Mouse (Mus musculus) thymus, adult 2 months (tissue): ENCODE measurements around the gene Socs2. TPM values are rescaled to one million over a fixed set of nuclear protein-coding genes. Genes with fewer than 3 reads are reported as not detected.

Source experiments
- DNase-seq: peaks from one replicate; pipeline ENCODE4 v3.0.0; 2021
- H3K27ac ChIP-seq: fragments of 200-500 bp; 2 replicates; pipeline ENCODE4 v1.5.1; 2012; ENCODE audit warnings: low read length, control low read depth; ENCODE audit not compliant: control insufficient read depth, insufficient read depth
- H3K27me3 ChIP-seq: fragments of 200-500 bp; 2 replicates; pipeline ENCODE4 v1.6.1; 2012; ENCODE audit warnings: mild to moderate bottlenecking, low read length, moderate library complexity, mixed read lengths; ENCODE audit not compliant: control insufficient read depth, insufficient read depth
- H3K36me3 ChIP-seq: fragments of 200-500 bp; 2 replicates; pipeline ENCODE4 v1.6.1; 2012; ENCODE audit warnings: mild to moderate bottlenecking, low read length, moderate library complexity; ENCODE audit not compliant: control insufficient read depth, insufficient read depth
- H3K4me1 ChIP-seq: fragments of 200-500 bp; replicated peaks from 2 replicates; pipeline ENCODE4 v1.6.1; 2012; ENCODE audit warnings: low read length; ENCODE audit not compliant: control insufficient read depth, insufficient read depth
- H3K4me3 ChIP-seq: fragments of 200-500 bp; 2 replicates; pipeline ENCODE4 v1.5.1; 2012; ENCODE audit warnings: mild to moderate bottlenecking, low read length, control low read depth, moderate library complexity; ENCODE audit not compliant: control insufficient read depth, insufficient read depth
- CTCF ChIP-seq: fragments of 200-500 bp; IDR thresholded peaks from 2 replicates; pipeline ENCODE4 v1.5.1; 2012; ENCODE audit warnings: mild to moderate bottlenecking, control low read depth, low read length, moderate library complexity, borderline replicate concordance; ENCODE audit not compliant: control insufficient read depth, poor library complexity, insufficient read depth; ENCODE audit errors: extremely low read depth
- POLR2A ChIP-seq: fragments of 200-500 bp; IDR thresholded peaks from 2 replicates; pipeline ENCODE4 v1.6.1; 2012; ENCODE audit warnings: mild to moderate bottlenecking, low read length, control low read depth, moderate library complexity; ENCODE audit not compliant: control insufficient read depth, poor library complexity, insufficient read depth; ENCODE audit errors: extremely low read depth
- WGBS: fragments of 180-500 bp; shearing (Covaris S2); methylation state at CpG from one replicate; pipeline ENCODE4 v1.1.7; 2018; 5-methylcytosine and 5-hydroxymethylcytosine counted together
- polyA plus RNA-seq: library from polyadenylated mRNA; depleted of rRNA; stranded (reverse); fragments of >200 nt; gene quantifications from 2 replicates; pipeline ENCODE4 v1.2.3, GENCODE M21; 2012

Socs2 gene
- polyA plus RNA-seq, 1 experiment: 18.4 TPM

DNA sequence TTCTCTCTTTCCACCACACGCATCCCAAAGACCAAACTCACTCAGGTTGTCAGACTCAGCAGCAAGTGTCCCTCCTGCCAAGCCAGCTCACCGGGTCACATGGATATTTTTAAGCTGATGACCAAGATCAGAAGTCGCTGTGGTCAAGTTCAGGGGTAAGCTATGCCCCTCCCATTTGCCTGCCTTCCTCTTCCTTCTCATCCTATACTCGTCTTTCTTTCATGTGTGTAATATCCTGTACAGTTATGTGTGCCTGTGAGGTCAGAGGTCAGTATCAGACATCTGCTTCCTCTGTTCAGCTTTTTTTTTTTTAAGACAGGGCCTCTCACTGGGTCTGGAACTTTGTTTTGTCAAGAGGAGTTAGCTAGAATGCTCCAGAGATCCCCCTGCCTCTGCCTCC, 25.4 kb upstream of the Socs2 start:
- no peak overlapping the region for H3K27ac ChIP-seq
- no peak overlapping the region for H3K4me3 ChIP-seq
- 78% methylated on average over 4 of the region's 4 CpGs for WGBS
- H3K4me1 ChIP-seq: no peaks in the 10 kb centered on the region
- no peaks in the 10 kb centered on the region for H3K27me3 ChIP-seq
- no peak for DNase-seq
- H3K36me3 ChIP-seq: no peaks in the 10 kb centered on the region
- no peak for TF ChIP-seq CTCF
- no peak for TF ChIP-seq POLR2A

DNA sequence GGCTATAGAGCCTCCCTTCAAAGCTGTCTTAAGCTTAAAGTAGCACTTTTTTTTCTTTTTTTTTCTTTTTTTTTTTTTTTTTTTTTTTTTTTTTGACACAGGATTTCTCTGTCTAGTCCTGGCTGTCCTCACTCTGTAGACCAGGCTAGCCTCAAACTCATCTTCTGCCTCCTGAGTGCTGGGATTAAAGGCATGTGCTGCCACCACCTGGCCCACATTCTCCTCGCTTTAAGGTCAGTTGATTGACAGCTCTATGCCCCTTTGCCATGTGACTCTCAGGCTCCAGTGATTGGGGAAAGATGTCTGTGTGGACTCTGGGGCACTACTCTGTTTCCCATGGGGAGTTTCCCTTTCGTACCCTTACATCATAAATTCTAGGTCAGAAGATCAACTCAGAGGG, 23.6 kb upstream of the Socs2 start:
- no peak overlapping the region for H3K27ac ChIP-seq
- peak; percentile 4 for DNase-seq
- WGBS: 73% methylated on average over 2 of the region's 2 CpGs

GRCm38 (mm10) chr10:95439718-95440339, 22.8 kb upstream of the Socs2 start:
- Histone ChIP-seq H3K4me3 (no peak overlapping the region), H3K36me3 (no peaks in the 10 kb centered on the region), H3K4me1 (no peaks in the 10 kb centered on the region), H3K27me3 (no peaks in the 10 kb centered on the region), H3K27ac (no peak overlapping the region)
- no peak for TF ChIP-seq POLR2A
- TF ChIP-seq CTCF: no peak
- WGBS: 93% methylated on average over 10 of the region's 10 CpGs
- DNase-seq: no peak

More for the DNA sequence above, 23.6 kb upstream of the Socs2 start:
- no peaks in the 10 kb centered on the region for H3K27me3 ChIP-seq
- TF ChIP-seq CTCF: no peak
- no peak for TF ChIP-seq POLR2A
- H3K36me3 ChIP-seq: no peaks in the 10 kb centered on the region
- H3K4me3 ChIP-seq: no peak overlapping the region
- H3K4me1 ChIP-seq: no peaks in the 10 kb centered on the region

DNA sequence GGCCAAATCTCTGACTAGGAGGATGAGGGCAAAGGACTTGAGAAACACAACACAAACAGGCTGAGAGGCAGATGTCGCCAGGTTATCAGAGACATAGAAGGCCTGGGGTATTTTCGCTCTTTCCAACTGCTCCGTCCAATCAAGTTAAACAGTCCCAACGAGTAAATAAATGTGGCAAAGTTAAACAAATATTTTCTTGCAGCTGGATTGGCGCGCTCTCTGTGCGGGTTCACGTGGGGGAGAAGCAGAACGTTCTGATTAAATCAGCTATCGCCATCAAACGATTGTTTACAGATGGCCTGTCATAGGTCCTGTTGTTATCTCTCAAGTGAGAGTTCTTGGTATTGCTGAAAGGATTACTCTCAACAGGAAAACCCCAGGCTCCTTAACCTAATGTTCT, 22.0 kb upstream of the Socs2 start:
- H3K4me1 ChIP-seq: no peaks in the 10 kb centered on the region
- 87% methylated on average over 11 of the region's 11 CpGs for WGBS
- DNase-seq: no peak
- H3K4me3 ChIP-seq: no peak overlapping the region
- H3K27me3 ChIP-seq: no peaks in the 10 kb centered on the region
- no peak overlapping the region for H3K27ac ChIP-seq
- no peaks in the 10 kb centered on the region for H3K36me3 ChIP-seq
- TF ChIP-seq CTCF (no peak), POLR2A (no peak)

- no peak overlapping the region for H3K4me3 ChIP-seq
- WGBS: 96% methylated on average over 10 of the region's 10 CpGs
- no peaks in the 10 kb centered on the region for H3K4me1 ChIP-seq
- no peak for TF ChIP-seq CTCF
- TF ChIP-seq POLR2A: no peak
- no peak overlapping the region for H3K27ac ChIP-seq
- no peak for DNase-seq
- H3K36me3 ChIP-seq: no peaks in the 10 kb centered on the region
- H3K27me3 ChIP-seq: no peaks in the 10 kb centered on the region
Observed at GRCm38 (mm10) chr10:95430271-95430670, 13.3 kb upstream of the Socs2 start.

DNA sequence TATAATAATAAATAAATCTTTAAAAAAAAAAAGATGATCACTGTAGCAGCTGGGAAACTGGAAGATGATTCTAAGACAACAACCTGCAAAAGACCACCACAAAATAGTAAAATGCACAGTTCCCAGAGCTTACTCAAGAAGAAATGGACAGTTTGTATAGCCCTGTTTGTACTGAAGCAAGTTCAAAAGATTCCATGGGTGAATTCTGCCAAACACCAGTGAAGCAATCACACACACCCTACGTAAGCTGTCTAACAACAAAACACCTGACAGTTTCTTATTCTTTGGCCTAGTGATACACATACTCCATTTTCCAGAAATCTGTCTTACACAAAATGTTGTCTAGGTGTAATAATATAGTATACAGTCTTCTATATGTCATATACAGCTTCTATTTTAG, 12.1 kb upstream of the Socs2 start:
- 96% methylated on average over 1 of the region's 1 CpGs for WGBS
- no peak overlapping the region for H3K27ac ChIP-seq
- DNase-seq: no peak

More for the DNA sequence above, 12.1 kb upstream of the Socs2 start:
- no peak for TF ChIP-seq POLR2A
- TF ChIP-seq CTCF: no peak
- Histone ChIP-seq H3K4me3 (no peak overlapping the region), H3K27me3 (no peaks in the 10 kb centered on the region), H3K4me1 (no peaks in the 10 kb centered on the region), H3K36me3 (no peaks in the 10 kb centered on the region)
